Mouse (Mus musculus) CH12.LX (cell line): ENCODE measurements at regions not wholly inside any gene's neighbourhood (a gene's known extent, or its start where the extent isn't known, plus 50 kb on each side); places are given as distances from the start of the nearest gene placed in this dataset.

Source experiments
- DNase-seq: peaks from one replicate; pipeline ENCODE4 v3.0.0-alpha.2; 2013; ENCODE audit errors: extremely low read depth
- H3K27ac ChIP-seq: 2 replicates; pipeline ENCODE4 v1.5.1; 2012; ENCODE audit warnings: low read depth, mild to moderate bottlenecking, control low read depth, moderate library complexity; ENCODE audit not compliant: insufficient read depth
- H3K27me3 ChIP-seq: replicated peaks from 2 replicates; pipeline ENCODE3; 2012; ENCODE audit warnings: inconsistent platforms
- H3K36me3 ChIP-seq, 2 experiments: replicated peaks in 1 of 2; 2 replicates each; pipeline versions ENCODE3 to v1.6.1; 2012; ENCODE audit warnings: inconsistent platforms in 1 of 2, low read length in 1 of 2, mild to moderate bottlenecking in 1 of 2, mixed read lengths in 1 of 2, moderate library complexity in 1 of 2; ENCODE audit not compliant: control insufficient read depth in 1 of 2, insufficient read depth in 1 of 2
- H3K4me1 ChIP-seq, 2 experiments: 2 replicates each; pipeline ENCODE4 v1.6.1; 2012; ENCODE audit warnings: inconsistent platforms in 1 of 2, moderate library complexity in 1 of 2; ENCODE audit not compliant: insufficient read depth in 2 of 2, control insufficient read depth in 1 of 2
- H3K4me2 ChIP-seq: 2 replicates; pipeline ENCODE4 v1.6.1; 2012; ENCODE audit warnings: low read depth, mild to moderate bottlenecking, control low read depth; ENCODE audit not compliant: poor library complexity, insufficient read depth, severe bottlenecking
- H3K4me3 ChIP-seq, 3 experiments: fragments of 150-350 bp in 1 of 3; sonication (generic) in 1 of 3; replicated peaks in 1 of 3; 2 replicates each; pipeline versions ENCODE3 to v1.5.1; 2011 to 2012; ENCODE audit warnings: low read depth in 2 of 3, low read length in 2 of 3, mild to moderate bottlenecking in 2 of 3, moderate library complexity in 2 of 3, control low read depth in 1 of 3, improper control_type of control experiment in 1 of 3, inconsistent platforms in 1 of 3, mixed read lengths in 1 of 3; ENCODE audit not compliant: poor library complexity in 1 of 3
- H3K79me2 ChIP-seq: replicated peaks from 2 replicates; pipeline ENCODE4 v1.6.1; 2012; ENCODE audit warnings: mild to moderate bottlenecking, moderate library complexity; ENCODE audit not compliant: control insufficient read depth, poor library complexity, insufficient read depth, severe bottlenecking; ENCODE audit errors: extremely low read depth
- H3K9ac ChIP-seq: 2 replicates; pipeline ENCODE4 v1.6.1; 2012; ENCODE audit warnings: low read depth, mild to moderate bottlenecking, control low read depth, moderate library complexity; ENCODE audit not compliant: insufficient read depth
- H3K9me3 ChIP-seq: replicated peaks from 2 replicates; pipeline ENCODE3; 2012; ENCODE audit warnings: low read length, inconsistent platforms, mixed read lengths
- BHLHE40 ChIP-seq: IDR thresholded peaks from 2 replicates; pipeline ENCODE4 v1.6.1; 2011; ENCODE audit warnings: mild to moderate bottlenecking, low read depth, low read length, improper control_type of control experiment
- CHD1 ChIP-seq: IDR thresholded peaks from 2 replicates; pipeline ENCODE4 v1.6.1; 2012; ENCODE audit warnings: low read depth, low read length, improper control_type of control experiment, inconsistent platforms
- E2F4 ChIP-seq: IDR thresholded peaks from 2 replicates; pipeline ENCODE4 v1.6.1; 2011; ENCODE audit warnings: low read depth, low read length, improper control_type of control experiment; ENCODE audit not compliant: insufficient replicate concordance
- ELF1 ChIP-seq: IDR thresholded peaks from 2 replicates; pipeline ENCODE4 v1.6.1; 2014; ENCODE audit warnings: low read depth, mild to moderate bottlenecking, inconsistent platforms, low read length, improper control_type of control experiment
- EP300 ChIP-seq: IDR thresholded peaks from 2 replicates; pipeline ENCODE4 v1.6.1; 2011; ENCODE audit warnings: low read length, improper control_type of control experiment
- ETS1 ChIP-seq: conservative IDR thresholded peaks from 2 replicates; pipeline ENCODE4 v1.6.1; 2012; ENCODE audit warnings: low read depth, mild to moderate bottlenecking, inconsistent platforms, low read length, improper control_type of control experiment, moderate library complexity
- GABPA ChIP-seq: IDR thresholded peaks from 2 replicates; pipeline ENCODE4 v1.6.1; 2012; ENCODE audit warnings: low read depth, low read length, improper control_type of control experiment, inconsistent platforms; ENCODE audit not compliant: insufficient replicate concordance
- HCFC1 ChIP-seq: IDR thresholded peaks from 2 replicates; pipeline ENCODE4 v1.6.1; 2012; ENCODE audit warnings: low read depth, mild to moderate bottlenecking, inconsistent platforms, low read length, improper control_type of control experiment
- JUND ChIP-seq: conservative IDR thresholded peaks from 2 replicates; pipeline ENCODE4 v1.6.1; 2011; ENCODE audit warnings: low read depth, low read length, improper control_type of control experiment
- KAT2A ChIP-seq: IDR thresholded peaks from 2 replicates; pipeline ENCODE4 v1.6.1; 2012; ENCODE audit warnings: low read length, improper control_type of control experiment, inconsistent platforms; ENCODE audit not compliant: insufficient replicate concordance
- MAZ ChIP-seq: IDR thresholded peaks from 2 replicates; pipeline ENCODE4 v1.6.1; 2012; ENCODE audit warnings: low read depth, mild to moderate bottlenecking, inconsistent platforms, low read length, improper control_type of control experiment, moderate library complexity
- MEF2A ChIP-seq: IDR thresholded peaks from 2 replicates; pipeline ENCODE4 v1.6.1; 2014; ENCODE audit warnings: low read depth, mild to moderate bottlenecking, inconsistent platforms, low read length, improper control_type of control experiment, borderline replicate concordance
- MXI1 ChIP-seq: IDR thresholded peaks from 2 replicates; pipeline ENCODE4 v1.6.1; 2011; ENCODE audit warnings: mild to moderate bottlenecking, low read depth, low read length, improper control_type of control experiment
- NELFE ChIP-seq: IDR thresholded peaks from 2 replicates; pipeline ENCODE4 v1.6.1; 2011; ENCODE audit warnings: low read depth, low read length, improper control_type of control experiment
- NRF1 ChIP-seq: IDR thresholded peaks from 2 replicates; pipeline ENCODE4 v1.6.1; 2014; ENCODE audit warnings: low read depth, mild to moderate bottlenecking, inconsistent platforms, low read length, improper control_type of control experiment, moderate library complexity
- RAD21 ChIP-seq: IDR thresholded peaks from 2 replicates; pipeline ENCODE4 v1.6.1; 2011; ENCODE audit warnings: low read depth, mild to moderate bottlenecking, low read length, improper control_type of control experiment, moderate library complexity
- RCOR1 ChIP-seq: conservative IDR thresholded peaks from 2 replicates; pipeline ENCODE4 v1.6.1; 2012; ENCODE audit warnings: low read depth, mild to moderate bottlenecking, inconsistent platforms, low read length, improper control_type of control experiment
- SIN3A ChIP-seq: IDR thresholded peaks from 2 replicates; pipeline ENCODE4 v1.6.1; 2012; ENCODE audit warnings: low read length, improper control_type of control experiment, inconsistent platforms
- SMC3 ChIP-seq: IDR thresholded peaks from 2 replicates; pipeline ENCODE4 v1.6.1; 2011; ENCODE audit warnings: low read depth, low read length, improper control_type of control experiment
- TBP ChIP-seq: conservative IDR thresholded peaks from 2 replicates; pipeline ENCODE4 v1.6.1; 2011; ENCODE audit warnings: low read depth, low read length, improper control_type of control experiment
- TCF12 ChIP-seq: IDR thresholded peaks from 2 replicates; pipeline ENCODE4 v1.6.1; 2014; ENCODE audit warnings: low read depth, mild to moderate bottlenecking, inconsistent platforms, low read length, improper control_type of control experiment
- UBTF ChIP-seq: IDR thresholded peaks from 2 replicates; pipeline ENCODE4 v1.6.1; 2012; ENCODE audit warnings: low read depth, mild to moderate bottlenecking, inconsistent platforms, low read length, improper control_type of control experiment, moderate library complexity
- USF1 ChIP-seq: IDR thresholded peaks from 2 replicates; pipeline ENCODE4 v1.6.1; 2014; ENCODE audit warnings: low read depth, mild to moderate bottlenecking, inconsistent platforms, low read length, improper control_type of control experiment
- USF2 ChIP-seq: conservative IDR thresholded peaks from 2 replicates; pipeline ENCODE4 v1.6.1; 2011; ENCODE audit warnings: low read depth, low read length, improper control_type of control experiment
- dilution Hi-C: fragments of 300-500 bp; cut with MboI; formaldehyde crosslinking; loops from 2 replicates; pipeline ENCODE4 v1.14.3; 2020; ENCODE audit warnings: low sequenced_read_pairs; ENCODE audit not compliant: extremely low pct_unique_long_range_greater_than_20kb, extremely low pct_ligation_motif_present
- in situ Hi-C: fragments of 300-500 bp; cut with MboI; formaldehyde crosslinking; loops from 3 replicates; pipeline ENCODE4 v1.14.3; 2019; ENCODE audit warnings: low sequenced_read_pairs, low pct_ligation_motif_present, low pct_unique_long_range_greater_than_20kb, mixed read lengths

- H3K27ac ChIP-seq: no peak overlapping the region
- no peak for TF ChIP-seq NRF1
- no peak for TF ChIP-seq RAD21
- no peak for TF ChIP-seq MAZ
- TF ChIP-seq SIN3A: no peak
- TF ChIP-seq USF2: no peak
- TF ChIP-seq GABPA: no peak
- TF ChIP-seq BHLHE40: no peak
- TF ChIP-seq TCF12: no peak
- TF ChIP-seq MEF2A: no peak
- no peak for TF ChIP-seq HCFC1
- TF ChIP-seq NELFE: no peak
- TF ChIP-seq EP300: no peak
- TF ChIP-seq, all 38 proteins: peak for 0
- Histone ChIP-seq H3K36me3 (no peaks in the 10 kb centered on the region), H3K4me2 (no peak overlapping the region), H3K4me1 (peaks cover 0 to 12% of the 10 kb centered on the region in 2 experiments; a peak in 2 of 4 replicates), H3K4me3 (no peak overlapping the region), H3K79me2 (no peaks in the 10 kb centered on the region), H3K9ac (no peak overlapping the region), H3K9me3 (no peaks in the 10 kb centered on the region), H3K27me3 (no peaks in the 10 kb centered on the region)
- dilution Hi-C loops: no loop called here
- in situ Hi-C loops: no loop called here
- no peak for DNase-seq
Observed at GRCm38 (mm10) chr12:71621542-71621941, 209.3 kb upstream of the Daam1 start.

- Histone ChIP-seq H3K27me3 (no peaks in the 10 kb centered on the region), H3K79me2 (no peaks in the 10 kb centered on the region), H3K4me3 (no peak overlapping the region), H3K4me1 (peaks cover 2 to 25% of the 10 kb centered on the region in 2 experiments; a peak in 2 of 4 replicates), H3K9me3 (no peaks in the 10 kb centered on the region), H3K36me3 (no peaks in the 10 kb centered on the region), H3K27ac (no peak overlapping the region), H3K9ac (no peak overlapping the region), H3K4me2 (no peak overlapping the region)
- no peak for DNase-seq
- dilution Hi-C loops: no loop called here
- TF ChIP-seq E2F4 (no peak), USF1 (no peak), BHLHE40 (no peak), JUND (no peak), NELFE (no peak), KAT2A (no peak), USF2 (no peak), MAZ (no peak), SIN3A (no peak), ETS1 (no peak), CHD1 (no peak), UBTF (no peak), TBP (no peak), ELF1 (no peak), RAD21 (no peak), HCFC1 (no peak), SMC3 (no peak), MXI1 (no peak), RCOR1 (no peak)
- in situ Hi-C loops: no loop called here
Observed at GRCm38 (mm10) chr12:71622761-71623160, 208.1 kb upstream of the Daam1 start.
